Mouse (Mus musculus) heart, embryonic 16.5 days (tissue): ENCODE results near the gene Slc27a3. TPM values are rescaled to one million over a fixed set of nuclear protein-coding genes. Genes with fewer than 3 reads are reported as not detected.

Experiments
- ATAC-seq: fragments of 200-750 bp; cut with Nextera tagmentation; replicated peaks from 2 replicates; pipeline ENCODE4 v1.8.0; 2017; ENCODE audit warnings: moderate number of reproducible peaks; ENCODE audit not compliant: insufficient read depth, low FRiP score; ENCODE audit errors: extremely low read depth
- H3K27ac ChIP-seq: fragments of 300-500 bp; sonication (generic); 2 replicates; pipeline ENCODE4 v1.5.1; 2014; ENCODE audit warnings: mild to moderate bottlenecking, low read length, control low read depth, moderate library complexity
- H3K27me3 ChIP-seq: fragments of 300-500 bp; sonication (generic); 2 replicates; pipeline ENCODE4 v1.6.1; 2014; ENCODE audit warnings: low read length, mixed read lengths; ENCODE audit not compliant: control insufficient read depth, insufficient read depth
- H3K36me3 ChIP-seq: fragments of 300-500 bp; sonication (generic); 2 replicates; pipeline ENCODE4 v1.6.1; 2014; ENCODE audit not compliant: control insufficient read depth, insufficient read depth
- H3K4me1 ChIP-seq: fragments of 300-500 bp; sonication (generic); 2 replicates; pipeline ENCODE4 v1.6.1; 2014; ENCODE audit warnings: low read length, mixed read lengths; ENCODE audit not compliant: control insufficient read depth, insufficient read depth
- H3K4me2 ChIP-seq: fragments of 300-500 bp; sonication (generic); 2 replicates; pipeline ENCODE4 v1.6.1; 2014; ENCODE audit warnings: low read depth, mild to moderate bottlenecking, control low read depth, low read length
- H3K4me3 ChIP-seq: fragments of 300-500 bp; sonication (generic); 2 replicates; pipeline ENCODE4 v1.5.1; 2014; ENCODE audit warnings: mild to moderate bottlenecking, control low read depth, low read length
- H3K9ac ChIP-seq: fragments of 300-500 bp; sonication (generic); 2 replicates; pipeline ENCODE4 v1.6.1; 2014; ENCODE audit warnings: low read length, control low read depth
- H3K9me3 ChIP-seq: fragments of 300-500 bp; sonication (generic); replicated peaks from 2 replicates; pipeline ENCODE4 v1.6.1; 2016; ENCODE audit warnings: low read length; ENCODE audit not compliant: control insufficient read depth
- WGBS: fragments of 180-500 bp; shearing (Covaris S2); extraction: QIAGEN DNeasy Blood & Tissue Kit; methylation state at CpG from one replicate; pipeline ENCODE4 v1.1.7; 2014; 5-methylcytosine and 5-hydroxymethylcytosine counted together
- polyA plus RNA-seq: library from polyadenylated mRNA; unstranded; fragments of >200 nt; fragmentation: Nextera tagmentation; extraction: Ambion mirVana; gene quantifications from 2 replicates; pipeline ENCODE4 v1.2.1, GENCODE M21; 2015

The Slc27a3 gene
- polyA plus RNA-seq, 1 experiment from 2014 or later = 5.6 TPM

DNA sequence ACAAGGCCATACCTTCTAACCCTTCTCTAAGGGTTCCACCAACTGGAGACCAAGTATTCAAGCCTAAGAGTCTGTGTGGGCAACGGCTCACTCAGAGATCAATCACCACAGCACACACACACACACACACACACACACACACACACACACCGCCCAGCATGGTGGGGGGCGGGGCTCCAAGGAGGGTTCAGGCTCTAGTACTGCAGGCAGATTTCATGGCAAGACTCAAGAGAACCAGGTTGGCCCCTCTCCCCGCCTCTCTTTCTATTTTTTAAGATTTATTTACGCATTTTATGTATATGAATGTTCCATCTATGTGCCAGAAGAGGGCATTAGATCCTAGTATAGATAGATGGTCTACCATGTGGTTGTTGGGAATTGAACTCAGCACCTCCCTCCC, 16.9 kb downstream of the Slc27a3 start:
- Histone ChIP-seq H3K9ac (no peak overlapping the region), H3K4me3 (no peak overlapping the region), H3K27me3 (no peaks in the 10 kb centered on the region), H3K4me2 (no peak overlapping the region), H3K36me3 (no peaks in the 10 kb centered on the region), H3K4me1 (no peaks in the 10 kb centered on the region), H3K9me3 (no peaks in the 10 kb centered on the region), H3K27ac (no peak overlapping the region)
- 51% methylated on average over 5 of the region's 5 CpGs for WGBS
- no peak for ATAC-seq

DNA sequence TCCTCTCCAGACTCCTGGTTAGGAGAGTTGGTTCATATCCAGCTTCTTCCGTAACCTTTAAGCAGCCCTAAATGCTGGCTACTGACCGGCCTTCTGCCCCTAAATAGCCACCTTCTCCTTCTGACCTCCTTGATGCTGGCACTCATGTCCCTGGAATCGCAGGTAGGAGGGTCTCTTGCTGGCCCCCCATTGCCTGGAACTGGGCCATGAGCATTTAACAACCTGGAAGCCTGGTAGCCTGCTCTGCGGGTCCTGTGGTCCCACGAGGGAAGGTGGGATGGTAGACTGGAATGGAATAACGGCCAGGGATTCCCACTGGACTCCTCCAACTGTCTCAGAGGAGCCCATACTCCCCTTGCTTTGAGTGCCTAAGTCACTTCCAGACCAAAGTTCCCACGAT, 17.9 kb downstream of the Slc27a3 start:
- Histone ChIP-seq H3K4me2 (no peak overlapping the region), H3K9ac (no peak overlapping the region), H3K9me3 (no peaks in the 10 kb centered on the region), H3K27ac (no peak overlapping the region), H3K36me3 (no peaks in the 10 kb centered on the region), H3K27me3 (no peaks in the 10 kb centered on the region), H3K4me3 (no peak overlapping the region), H3K4me1 (no peaks in the 10 kb centered on the region)
- 68% methylated on average over 7 of the region's 7 CpGs for WGBS
- ATAC-seq = no peak

DNA sequence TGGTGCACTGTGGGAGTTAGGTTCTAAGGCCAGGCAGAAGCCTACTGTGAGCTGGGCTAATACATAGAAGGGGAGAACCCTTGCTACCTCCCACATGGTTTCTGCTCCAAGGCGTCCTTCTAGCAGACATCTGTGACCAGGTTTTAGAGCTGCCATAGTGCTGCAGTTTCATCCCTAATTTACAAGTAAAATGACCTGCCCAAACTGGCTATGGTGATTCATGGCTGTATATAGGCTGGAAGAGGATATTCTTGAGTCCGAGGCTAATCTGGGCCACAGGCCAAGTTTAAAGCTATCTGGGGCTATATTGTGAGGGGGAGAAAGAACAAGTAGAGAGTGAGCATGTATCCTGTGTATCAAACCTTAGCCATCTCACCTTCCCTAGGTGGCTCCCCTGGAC, 20.7 kb downstream of the Slc27a3 start:
- Histone ChIP-seq H3K4me2 (no peak overlapping the region), H3K27ac (no peak overlapping the region), H3K4me1 (no peaks in the 10 kb centered on the region), H3K36me3 (no peaks in the 10 kb centered on the region), H3K4me3 (no peak overlapping the region), H3K9me3 (no peaks in the 10 kb centered on the region), H3K9ac (no peak overlapping the region), H3K27me3 (no peaks in the 10 kb centered on the region)
- no peak for ATAC-seq
- 24% methylated on average over 2 of the region's 2 CpGs for WGBS

DNA sequence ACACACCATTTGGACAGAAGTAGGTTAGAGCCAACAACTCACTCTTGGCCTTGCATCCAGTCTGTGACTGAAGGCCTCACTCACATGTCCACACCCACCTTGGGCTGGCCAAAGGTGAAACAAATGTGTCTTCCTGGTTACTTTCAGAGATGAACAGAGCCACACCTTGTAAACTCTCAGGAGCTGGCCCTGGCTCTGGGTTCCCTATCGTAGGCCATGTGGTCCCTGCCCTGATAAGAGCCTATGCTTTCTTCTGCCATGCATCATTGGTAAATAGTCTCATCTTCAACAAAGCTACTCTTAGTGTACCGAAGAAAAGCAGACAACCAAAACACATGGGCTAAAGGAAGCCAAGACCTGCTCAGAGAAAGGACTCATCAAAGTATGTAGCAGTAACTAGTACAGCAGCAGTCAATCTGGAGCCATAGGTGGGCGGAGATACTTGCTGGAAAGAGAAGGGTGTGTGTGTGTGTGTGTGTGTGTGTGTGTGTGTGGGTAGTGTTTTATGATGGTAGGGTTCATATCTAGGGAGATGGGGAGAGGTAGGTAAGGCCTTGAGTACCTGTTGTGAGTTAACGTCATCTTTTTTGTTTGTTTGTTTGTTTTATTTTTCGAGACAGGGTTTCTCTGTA, 22.6 kb downstream of the Slc27a3 start:
- WGBS = 82% methylated on average over 5 of the region's 5 CpGs
- no peak overlapping the region for H3K9ac ChIP-seq
- no peak for ATAC-seq

DNA sequence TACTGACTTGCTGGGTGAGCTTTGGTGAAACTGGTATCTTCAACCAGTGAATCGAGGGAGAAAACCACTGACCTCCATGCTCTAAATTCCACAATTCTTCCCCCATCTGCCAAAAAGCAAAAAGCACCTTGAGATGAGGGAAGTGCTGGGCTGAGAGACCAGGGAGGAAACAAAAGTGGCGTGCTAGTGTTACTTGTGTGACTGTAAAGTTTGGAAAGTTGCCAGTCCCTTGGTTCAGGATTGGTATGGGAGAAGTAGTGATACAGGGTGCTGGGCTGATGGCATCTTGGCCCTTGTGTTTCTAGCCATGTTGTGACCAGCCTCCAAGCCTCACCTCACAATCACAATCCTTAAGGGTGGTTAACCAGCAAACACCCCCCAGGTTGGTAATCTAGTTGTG, 27.4 kb downstream of the Slc27a3 start:
- no peak for ATAC-seq
- WGBS = 54% methylated on average over 2 of the region's 2 CpGs
- Histone ChIP-seq H3K27ac (no peak overlapping the region), H3K9me3 (no peaks in the 10 kb centered on the region), H3K4me1 (no peaks in the 10 kb centered on the region), H3K9ac (no peak overlapping the region), H3K4me3 (no peak overlapping the region), H3K36me3 (peaks cover 15% of the 10 kb centered on the region), H3K27me3 (no peaks in the 10 kb centered on the region), H3K4me2 (no peak overlapping the region)

More for the DNA sequence above, 22.6 kb downstream of the Slc27a3 start:
- Histone ChIP-seq H3K27me3 (no peaks in the 10 kb centered on the region), H3K4me3 (no peak overlapping the region), H3K27ac (no peak overlapping the region), H3K9me3 (no peaks in the 10 kb centered on the region), H3K4me2 (no peak overlapping the region), H3K4me1 (no peaks in the 10 kb centered on the region), H3K36me3 (no peaks in the 10 kb centered on the region)

DNA sequence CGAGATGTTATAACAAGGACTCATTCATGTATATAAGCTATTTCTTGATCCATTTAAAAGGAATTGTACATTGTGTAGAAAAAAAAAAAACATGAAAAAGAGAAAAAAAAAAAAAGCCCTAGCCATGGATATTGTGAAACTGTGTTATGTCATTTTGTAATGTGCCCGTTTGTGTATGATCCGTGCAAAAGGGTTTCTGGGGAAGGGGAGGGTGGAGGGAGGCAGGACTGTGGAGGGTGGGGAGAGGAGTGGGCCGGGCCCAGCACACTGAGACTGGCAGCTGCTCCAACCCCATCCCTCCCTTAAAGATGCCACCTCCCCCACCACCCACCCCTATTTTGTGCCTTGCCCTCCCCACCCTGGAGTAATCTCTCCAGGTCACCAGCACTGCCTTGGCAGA, 28.3 kb downstream of the Slc27a3 start:
- WGBS = 83% methylated on average over 4 of the region's 4 CpGs
- Histone ChIP-seq H3K4me3 (no peak overlapping the region), H3K4me1 (no peaks in the 10 kb centered on the region), H3K9ac (no peak overlapping the region), H3K27ac (no peak overlapping the region), H3K27me3 (no peaks in the 10 kb centered on the region), H3K9me3 (no peaks in the 10 kb centered on the region), H3K4me2 (no peak overlapping the region), H3K36me3 (peaks cover 20% of the 10 kb centered on the region)
- no peak for ATAC-seq

DNA sequence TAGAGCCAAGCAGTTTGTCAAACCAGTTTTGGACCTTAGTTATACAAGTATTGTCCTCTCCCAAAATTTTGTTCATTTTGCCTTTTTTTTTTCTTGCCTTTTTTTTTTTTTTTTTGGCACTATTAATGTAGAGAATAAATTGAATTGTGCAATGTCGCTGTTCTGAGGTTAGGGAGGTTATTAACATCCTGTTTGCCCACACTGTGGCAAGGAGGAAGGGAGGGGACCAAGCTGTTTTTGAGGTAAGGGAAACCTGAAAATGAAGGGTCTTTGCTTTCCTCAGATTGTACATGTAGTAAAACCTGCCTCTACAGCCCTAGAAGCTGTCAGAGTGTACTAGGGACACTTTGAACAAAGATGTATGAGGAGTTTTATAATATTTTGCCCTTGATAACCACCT, 30.5 kb downstream of the Slc27a3 start:
- Histone ChIP-seq H3K27me3 (no peaks in the 10 kb centered on the region), H3K4me2 (no peak overlapping the region), H3K4me1 (no peaks in the 10 kb centered on the region), H3K36me3 (peaks cover 39% of the 10 kb centered on the region), H3K4me3 (no peak overlapping the region), H3K9me3 (no peaks in the 10 kb centered on the region), H3K9ac (no peak overlapping the region), H3K27ac (no peak overlapping the region)
- WGBS = 97% methylated on average over 1 of the region's 1 CpGs
- ATAC-seq = no peak

DNA sequence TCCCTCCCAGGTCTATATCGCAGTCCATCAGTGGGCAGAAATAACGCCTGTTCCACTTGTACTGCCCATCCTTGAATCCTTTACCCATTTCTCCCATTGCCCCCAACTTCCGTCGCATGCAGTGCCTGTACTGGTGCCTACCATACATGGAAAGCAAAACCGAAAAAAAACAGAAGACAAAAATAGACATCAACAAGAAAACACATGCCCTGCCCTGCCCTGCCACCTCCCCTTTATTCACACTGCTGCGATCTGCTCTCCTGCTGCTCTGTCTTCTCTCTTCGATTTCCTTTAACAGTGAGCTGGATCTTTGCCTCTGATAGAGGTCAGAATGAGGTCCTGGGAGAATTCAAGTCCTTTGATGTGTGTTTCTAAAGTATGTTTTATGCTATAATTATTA, 31.8 kb downstream of the Slc27a3 start:
- WGBS = 64% methylated on average over 7 of the region's 7 CpGs
- H3K9ac ChIP-seq = no peak overlapping the region
- H3K27ac ChIP-seq = no peak overlapping the region
- no peaks in the 10 kb centered on the region for H3K27me3 ChIP-seq
- no peak overlapping the region for H3K4me3 ChIP-seq
- H3K4me1 ChIP-seq = no peaks in the 10 kb centered on the region
- no peaks in the 10 kb centered on the region for H3K9me3 ChIP-seq
- H3K36me3 ChIP-seq = peaks cover 46% of the 10 kb centered on the region
- H3K4me2 ChIP-seq = no peak overlapping the region
- no peak for ATAC-seq

DNA sequence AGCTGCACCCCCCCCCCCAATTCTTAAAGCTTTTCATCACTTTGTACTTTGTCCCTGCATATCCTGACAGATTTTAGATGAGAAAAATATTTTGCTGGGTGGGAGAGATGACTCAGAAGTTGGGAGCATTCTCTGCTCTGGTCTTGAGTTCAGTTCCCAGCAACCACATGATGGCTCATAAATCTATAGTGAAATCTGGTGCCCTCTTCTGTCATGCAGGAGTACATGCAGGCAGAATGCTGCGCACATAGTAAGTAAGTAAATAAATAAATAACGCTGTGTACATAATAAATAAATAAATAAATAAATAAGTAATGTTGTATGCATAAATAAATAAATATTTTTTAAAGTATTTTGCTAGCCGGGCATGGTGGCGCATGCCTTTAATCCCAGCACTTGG, 41.9 kb downstream of the Slc27a3 start:
- no peak overlapping the region for H3K4me2 ChIP-seq
- no peak for ATAC-seq

More for the DNA sequence above, 41.9 kb downstream of the Slc27a3 start:
- Histone ChIP-seq H3K36me3 (peaks cover 44% of the 10 kb centered on the region), H3K4me1 (no peaks in the 10 kb centered on the region), H3K9ac (no peak overlapping the region), H3K27ac (no peak overlapping the region), H3K4me3 (no peak overlapping the region), H3K9me3 (peaks cover 5% of the 10 kb centered on the region), H3K27me3 (no peaks in the 10 kb centered on the region)
- WGBS = 97% methylated on average over 4 of the region's 4 CpGs
